Mouse (Mus musculus) embryonic stem cell, embryonic (primary cell): ENCODE results near the gene Pagr1b.

Experiments
- CTCF ChIA-PET, 4 experiments: fragments of 300-600 bp in 2 of 4; fragments of 350-600 bp in 2 of 4; sonication (Branson Sonifier 250); formaldehyde crosslinking; loops; one replicate each; lab custom pipeline; 2022; ENCODE audit warnings: inconsistent platforms in 2 of 4; lab: Charles Lee
- POLR2A ChIA-PET, 4 experiments: fragments of 300-600 bp in 2 of 4; fragments of 350-600 bp in 2 of 4; sonication (Branson Sonifier 250); formaldehyde crosslinking; loops; one replicate each; lab custom pipeline; 2022; ENCODE audit warnings: antibody characterized with exemption in 4 of 4, inconsistent platforms in 1 of 4; lab: Charles Lee

The Pagr1b gene

DNA sequence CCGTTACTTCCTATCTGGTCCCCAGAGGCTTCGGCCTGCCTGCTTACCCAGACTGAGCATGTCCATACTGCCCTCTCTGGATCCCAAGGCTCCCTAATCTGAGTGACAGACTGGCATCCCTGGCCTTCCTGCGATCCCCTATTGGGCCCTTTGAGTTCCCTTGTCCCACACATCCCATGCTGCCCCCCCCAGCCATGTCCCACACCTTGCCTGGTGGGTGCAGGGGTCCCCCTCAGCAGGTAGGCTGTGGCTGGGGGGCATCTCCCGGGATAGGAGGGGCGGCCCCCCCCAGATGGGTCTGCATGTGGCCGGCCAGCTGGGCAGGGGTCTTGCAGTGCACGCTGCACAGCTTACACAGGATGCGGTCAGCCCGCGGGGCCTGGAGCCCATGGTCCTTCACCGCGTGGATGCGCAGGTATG is 7.0 kb upstream of the Pagr1b start:
- CTCF ChIA-PET = interaction anchor here in 2 of 4 experiments (0.5 to 0.6 kb wide), 2 partner anchors 60 to 80 kb away, joined by 4 read pairs; no protein-coding TSS in a partner anchor
- POLR2A ChIA-PET = interaction anchor here in 2 of 4 experiments (0.7 to 7.5 kb wide), 13 partner anchors 8 to 238 kb away, joined by 3 to 280 read pairs (median 14); partner anchors contain the start of genes Fam57b (in 2 of the 2), Kif22 (in 2 of the 2), Mvp (in 2 of the 2) and Pagr1a (in 2 of the 2)

DNA sequence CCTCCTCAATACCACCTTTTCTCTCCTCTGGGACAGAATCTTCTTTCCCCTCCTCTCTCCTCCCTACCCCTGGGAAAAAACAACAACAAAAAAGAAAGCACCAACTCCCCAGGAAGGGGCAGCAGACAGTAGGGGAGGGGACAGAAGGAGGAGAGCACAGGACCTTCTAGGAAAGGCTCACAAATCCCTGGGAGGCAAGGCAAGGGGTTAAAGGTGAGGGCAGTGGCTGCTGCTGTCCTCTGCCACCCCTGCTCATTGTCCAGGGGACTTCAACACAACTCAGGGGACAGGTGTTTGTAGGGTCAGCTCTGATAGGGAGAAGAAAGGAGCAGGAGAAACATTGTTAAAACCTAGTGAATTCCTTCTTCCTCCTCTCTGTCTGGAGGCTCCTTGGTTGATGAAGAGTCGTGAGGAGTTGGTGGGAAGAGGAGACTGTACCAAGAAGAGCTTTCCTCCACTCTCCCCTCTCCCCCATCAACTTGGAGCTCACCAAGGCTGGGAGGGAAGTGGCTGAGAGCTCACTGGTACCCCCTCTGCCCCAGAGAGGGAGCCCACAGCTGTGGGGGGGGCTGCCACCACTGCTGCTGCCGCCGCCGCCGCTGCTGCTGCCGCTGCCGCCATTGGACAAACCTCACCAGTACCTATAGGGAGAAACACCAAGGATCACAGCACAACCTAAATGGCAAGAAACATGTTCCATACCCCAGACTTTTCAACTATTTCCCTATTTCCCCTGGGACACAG is 6.4 kb upstream of the Pagr1b start:
- ChIA-PET CTCF (interaction anchor here in 2 of 4 experiments (0.5 to 0.6 kb wide), 2 partner anchors 61 to 81 kb away, joined by 4 read pairs; no protein-coding TSS in a partner anchor), POLR2A (interaction anchor here in 3 of 4 experiments (1.0 to 7.5 kb wide), 12 partner anchors 8 to 229 kb away, joined by 3 to 280 read pairs (median 4); partner anchors contain the start of genes Mvp (in 2 of the 3), Pagr1a (in 2 of the 3) and Pagr1b (in 2 of the 3))

- ChIA-PET CTCF (interaction anchor here in 1 of 4 experiments (0.8 kb wide), 1 partner anchor 329 kb away, joined by 3 read pairs; no protein-coding TSS in a partner anchor), POLR2A (interaction anchor here in 3 of 4 experiments (0.7 to 7.5 kb wide), 25 partner anchors 8 to 235 kb away, joined by 3 to 280 read pairs (median 4); partner anchors contain the start of genes AI467606 (in 1 of the 3), Cd2bp2 (in 1 of the 3), Fam57b (in 1 of the 3) and Hirip3 (in 1 of the 3))
Observed at GRCm38 (mm10) chr7:127021563-127022527, 5.6 kb upstream of the Pagr1b start.

DNA sequence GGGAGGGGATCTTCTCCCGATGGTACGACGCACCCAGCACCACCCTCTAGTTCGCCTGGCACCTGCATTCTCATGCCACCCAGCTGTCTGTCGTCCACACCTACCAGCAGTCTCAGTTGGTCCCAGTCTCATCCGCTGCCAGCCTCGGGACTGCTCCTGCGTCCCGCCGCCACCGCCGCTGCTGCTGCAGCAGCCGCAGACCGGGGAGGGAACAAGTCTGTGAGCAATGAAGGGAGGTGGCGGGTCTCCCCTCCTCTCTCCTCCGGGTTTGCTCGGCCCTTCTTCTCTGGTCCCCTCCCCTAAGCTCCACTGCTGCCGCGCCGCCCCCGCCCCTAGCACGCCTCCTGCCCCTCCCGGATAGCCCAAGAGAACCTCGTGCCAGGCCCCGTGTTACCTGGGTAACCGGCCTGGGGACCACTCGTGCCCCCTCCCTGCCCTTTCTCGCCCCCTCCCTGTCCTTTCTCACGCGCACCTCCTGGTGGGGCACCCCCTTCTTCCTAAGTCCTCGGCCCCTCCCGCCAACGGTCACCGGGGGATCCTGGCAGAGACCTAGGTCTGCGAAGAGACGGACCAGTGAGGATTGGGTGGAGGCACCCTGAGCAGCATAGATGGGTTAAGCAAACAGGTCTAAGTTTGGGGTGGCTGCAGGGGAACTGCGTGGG is 4.7 kb upstream of the Pagr1b start, which contains the start of the genes Gm42742 and Prrt2:
Gene Gm42742, minus strand, starts transcription at position 197 of the 662 bp plus-strand sequence.
Gene Prrt2, minus strand, starts transcription at position 311 of the 662 bp plus-strand sequence.
- ChIA-PET CTCF (interaction anchor here in 1 of 4 experiments (0.5 to 1.6 kb wide), 3 partner anchors 12 to 329 kb away, joined by 3 read pairs; no protein-coding TSS in a partner anchor), POLR2A (interaction anchor here in 3 of 4 experiments (0.7 to 7.5 kb wide), 22 partner anchors 8 to 235 kb away, joined by 3 to 280 read pairs (median 4); partner anchors contain the start of genes AI467606 (in 1 of the 3), Cd2bp2 (in 1 of the 3), Fam57b (in 1 of the 3) and Hirip3 (in 1 of the 3))

GRCm38 (mm10) chr7:127020491-127020890 is 4.2 kb upstream of the Pagr1b start:
- CTCF ChIA-PET = interaction anchor here in 1 of 4 experiments (0.5 to 1.6 kb wide), 2 partner anchors 11 to 58 kb away, joined by 3 read pairs; no protein-coding TSS in a partner anchor
- POLR2A ChIA-PET = interaction anchor here in 3 of 4 experiments (1.1 to 3.1 kb wide), 8 partner anchors 9 to 222 kb away, joined by 3 to 15 read pairs (median 10); partner anchors contain the start of genes AI467606 (in 1 of the 3), Fam57b (in 1 of the 3) and Kif22 (in 1 of the 3)

GRCm38 (mm10) chr7:127020031-127020430 is 3.7 kb upstream of the Pagr1b start:
- CTCF ChIA-PET = interaction anchor here in 1 of 4 experiments (1.6 kb wide), 1 partner anchor 11 kb away, joined by 3 read pairs; no protein-coding TSS in a partner anchor

DNA sequence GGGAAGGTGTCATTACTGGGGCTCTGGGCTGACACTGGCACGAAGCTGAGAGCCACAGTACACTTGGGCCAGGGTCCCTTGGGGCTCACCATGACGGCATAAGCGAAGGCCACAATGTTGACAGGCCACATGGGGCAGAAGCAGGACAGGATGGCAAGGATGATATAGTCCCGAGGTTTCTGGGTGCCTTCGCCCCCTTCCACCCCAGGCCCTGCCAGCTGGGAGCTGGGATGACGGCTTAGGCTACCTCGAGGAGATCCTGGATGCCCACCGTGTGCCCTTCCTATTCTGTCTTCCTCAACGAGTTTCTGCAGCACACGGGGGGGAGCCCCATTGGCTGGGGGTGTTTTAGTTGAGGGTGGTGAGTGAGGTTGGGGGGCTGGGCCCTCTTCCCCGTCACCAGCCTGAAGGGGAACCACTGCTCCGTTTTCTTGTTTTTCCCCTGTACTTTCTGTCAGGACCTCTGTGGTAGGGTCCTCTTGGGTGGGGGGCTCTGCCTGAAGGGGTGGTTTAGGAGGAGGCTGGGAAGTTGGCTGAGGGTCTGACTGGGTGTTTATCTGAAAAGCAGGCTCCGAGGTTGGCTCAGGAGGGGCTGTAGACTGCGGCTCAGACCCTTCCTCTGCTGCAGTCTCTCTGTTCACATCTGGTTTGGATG is 3.1 kb upstream of the Pagr1b start:
- POLR2A ChIA-PET = interaction anchor here in 3 of 4 experiments (0.6 to 3.1 kb wide), 5 partner anchors 11 to 71 kb away, joined by 3 to 10 read pairs (median 4); partner anchors contain the start of gene Kif22 (in 1 of the 3)
- CTCF ChIA-PET = interaction anchor here in 1 of 4 experiments (1.6 kb wide), 1 partner anchor 10 kb away, joined by 3 read pairs; no protein-coding TSS in a partner anchor

More at GRCm38 (mm10) chr7:127020031-127020430, 3.7 kb upstream of the Pagr1b start:
- POLR2A ChIA-PET = interaction anchor here in 2 of 4 experiments (1.2 to 3.1 kb wide), 4 partner anchors 11 to 222 kb away, joined by 4 to 15 read pairs (median 10); partner anchors contain the start of genes Fam57b (in 1 of the 2) and Kif22 (in 1 of the 2)

GRCm38 (mm10) chr7:127018416-127019305 is 2.4 kb upstream of the Pagr1b start:
- ChIA-PET CTCF (no interaction called here), POLR2A (interaction anchor here in 3 of 4 experiments (0.6 to 13.6 kb wide), 7 partner anchors 6 to 172 kb away, joined by 3 to 280 read pairs (median 6); partner anchors contain the start of genes Maz (in 3 of the 3) and Prrt2 (in 1 of the 3))

DNA sequence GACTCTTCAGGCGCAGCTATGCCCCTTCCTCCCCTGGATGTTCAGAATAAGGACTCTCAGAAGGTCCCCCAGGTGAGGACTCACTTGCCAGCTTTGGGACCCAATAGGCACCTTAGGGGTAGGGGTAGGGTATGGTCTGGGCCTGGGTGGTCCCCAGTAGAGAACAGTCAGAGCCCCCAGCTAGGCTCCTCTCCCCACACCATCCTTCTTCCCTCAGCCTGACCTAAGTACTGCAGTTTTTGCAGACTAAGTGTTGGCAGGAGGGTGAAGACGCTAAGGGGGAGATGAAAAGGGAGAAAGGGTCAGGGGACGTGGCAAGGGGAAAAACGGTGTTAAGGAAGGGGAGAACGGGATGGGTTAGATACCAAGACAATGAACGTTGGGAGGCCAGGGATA is 1.7 kb upstream of the Pagr1b start:
- POLR2A ChIA-PET = interaction anchor here (0.6 to 13.6 kb wide), 22 partner anchors 7 to 1561 kb away, joined by 3 to 280 read pairs (median 4); partner anchors contain the start of genes Maz (in 4 of the 4), Cd2bp2 (in 1 of the 4), Fam57b (in 1 of the 4) and Kat8 (in 1 of the 4)
- CTCF ChIA-PET = interaction anchor here in 3 of 4 experiments (0.7 to 3.0 kb wide), 9 partner anchors 8 to 543 kb away, joined by 3 to 44 read pairs (median 4); partner anchors contain the start of genes Maz (in 1 of the 3) and Sh2b1 (in 1 of the 3)

GRCm38 (mm10) chr7:127016971-127017949 is 976 bp upstream of the Pagr1b start, which contains the start of gene Pagr1a:
Pagr1a (minus strand) TSS chr7:127017352.
- CTCF ChIA-PET = interaction anchor here (0.6 to 3.0 kb wide), 46 partner anchors 8 to 589 kb away, joined by 3 to 44 read pairs (median 4); partner anchors contain the start of genes Maz (in 4 of the 4), Kif22 (in 2 of the 4), AI467606 (in 1 of the 4) and Sh2b1 (in 1 of the 4)
- POLR2A ChIA-PET = interaction anchor here (0.6 to 13.6 kb wide), 78 partner anchors 7 to 1561 kb away, joined by 3 to 280 read pairs (median 4); partner anchors contain the start of genes Maz (in 4 of the 4), Kif22 (in 3 of the 4), Hirip3 (in 2 of the 4) and Ino80e (in 2 of the 4)

- ChIA-PET POLR2A (interaction anchor here (0.6 to 13.6 kb wide), 62 partner anchors 8 to 721 kb away, joined by 3 to 280 read pairs (median 5); partner anchors contain the start of genes Maz (in 4 of the 4), Kif22 (in 3 of the 4), Asphd1 (in 2 of the 4) and Hirip3 (in 2 of the 4)), CTCF (interaction anchor here (0.6 to 3.0 kb wide), 34 partner anchors 8 to 542 kb away, joined by 3 to 44 read pairs (median 4); partner anchors contain the start of genes Maz (in 3 of the 4), Kif22 (in 2 of the 4), AI467606 (in 1 of the 4) and Sh2b1 (in 1 of the 4))
Observed at GRCm38 (mm10) chr7:127016486-127016938, 228 bp upstream of the Pagr1b start.

- CTCF ChIA-PET = interaction anchor here (0.6 to 3.0 kb wide), 17 partner anchors 7 to 131 kb away, joined by 3 to 44 read pairs (median 6); partner anchors contain the start of genes Maz (in 2 of the 4), AI467606 (in 1 of the 4) and Kif22 (in 1 of the 4)
- POLR2A ChIA-PET = interaction anchor here (0.5 to 13.6 kb wide), 33 partner anchors 8 to 514 kb away, joined by 3 to 280 read pairs (median 6); partner anchors contain the start of genes Maz (in 4 of the 4), 4930451I11Rik (in 1 of the 4), Asphd1 (in 1 of the 4) and Fam57b (in 1 of the 4)
Observed at GRCm38 (mm10) chr7:127016081-127016480, 203 bp downstream of the Pagr1b start.
